Mouse (Mus musculus): Measurements from ENCODE around the gene Pxylp1. TPM values are rescaled to one million over a fixed set of nuclear protein-coding genes. Genes with fewer than 3 reads are reported as not detected.

Pxylp1 gene
- total and polyA plus RNA-seq, 2 experiments = 5.5 to 7.2 TPM

GRCm38 (mm10) chr9:96923577-96924316, 31.3 kb upstream of the Pxylp1 start:
- Histone ChIP-seq H3K9ac (ENCODE audit: low read depth, low read length) (no peak overlapping the region), H3K4me3 (ENCODE audit: insufficient read depth, low read depth, low read length) (no peak overlapping the region), H3K4me1 (ENCODE audit: control insufficient read depth, insufficient read depth, low read length) (no peaks in the 10 kb centered on the region), H3K36me3 (ENCODE audit: control insufficient read depth, insufficient read depth, low read length) (no peaks in the 10 kb centered on the region), H3K79me2 (ENCODE audit: control insufficient read depth, insufficient read depth, low read length) (no peaks in the 10 kb centered on the region), H3K27ac (replicated peaks; ENCODE audit: insufficient read depth, low read depth, low read length) (no peak overlapping the region), H3K27me3 (ENCODE audit: control insufficient read depth, insufficient read depth, low read length) (peaks cover 3% of the 10 kb centered on the region; the same call in 1 of the 2 replicates)
- WGBS = 90% methylated on average over 17 of the region's 17 CpGs
- no peak for TF ChIP-seq POLR2A (IDR thresholded peaks at IDR 0.05; ENCODE audit: extremely low read depth, insufficient read depth, low read length)
- TF ChIP-seq CTCF (IDR thresholded peaks at IDR 0.05; ENCODE audit: low read depth, low read length) = no peak
- no peak for DNase-seq (ENCODE audit: extremely low read depth, low read depth, low spot score)

DNA sequence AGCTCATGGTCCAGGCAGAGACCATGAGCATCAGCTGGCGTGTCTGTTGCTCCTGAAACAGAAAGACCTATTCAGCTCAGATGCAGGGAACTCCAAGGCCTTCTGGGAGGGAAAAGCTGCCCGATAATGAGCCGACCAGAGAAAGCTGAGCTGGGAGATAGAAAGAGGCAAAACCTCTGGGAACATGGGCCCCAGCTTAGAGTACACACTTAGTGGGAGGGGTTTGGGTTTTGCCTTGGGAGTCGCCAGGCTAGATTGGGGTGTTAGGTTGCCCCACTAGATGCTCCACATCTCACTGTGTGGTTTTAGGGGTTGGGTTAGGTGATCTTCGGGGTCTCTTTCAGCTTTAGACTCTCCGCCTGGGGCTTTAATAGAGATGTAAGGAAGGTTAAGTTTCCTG, 30.6 kb upstream of the Pxylp1 start:
- TF ChIP-seq POLR2A (IDR thresholded peaks at IDR 0.05; ENCODE audit: extremely low read depth, insufficient read depth, low read length) (no peak), CTCF (IDR thresholded peaks at IDR 0.05; ENCODE audit: low read depth, low read length) (no peak)
- H3K36me3 ChIP-seq (ENCODE audit: control insufficient read depth, insufficient read depth, low read length) = no peaks in the 10 kb centered on the region
- no peaks in the 10 kb centered on the region for H3K4me1 ChIP-seq (ENCODE audit: control insufficient read depth, insufficient read depth, low read length)
- no peaks in the 10 kb centered on the region for H3K79me2 ChIP-seq (ENCODE audit: control insufficient read depth, insufficient read depth, low read length)
- WGBS = 88% methylated on average over 6 of the region's 6 CpGs
- DNase-seq (ENCODE audit: extremely low read depth, low read depth, low spot score) = no peak
- H3K27ac ChIP-seq (replicated peaks; ENCODE audit: insufficient read depth, low read depth, low read length) = no peak overlapping the region
- no peak overlapping the region for H3K4me3 ChIP-seq (ENCODE audit: insufficient read depth, low read depth, low read length)
- peaks cover 3% of the 10 kb centered on the region; the same call in 1 of the 2 replicates for H3K27me3 ChIP-seq (ENCODE audit: control insufficient read depth, insufficient read depth, low read length)
- no peak overlapping the region for H3K9ac ChIP-seq (ENCODE audit: low read depth, low read length)

GRCm38 (mm10) chr9:96916620-96917538, 24.4 kb upstream of the Pxylp1 start:
- Histone ChIP-seq H3K9ac (ENCODE audit: low read depth, low read length) (no peak overlapping the region), H3K4me3 (ENCODE audit: insufficient read depth, low read depth, low read length) (no peak overlapping the region), H3K4me1 (ENCODE audit: control insufficient read depth, insufficient read depth, low read length) (no peaks in the 10 kb centered on the region), H3K79me2 (ENCODE audit: control insufficient read depth, insufficient read depth, low read length) (no peaks in the 10 kb centered on the region), H3K36me3 (ENCODE audit: control insufficient read depth, insufficient read depth, low read length) (no peaks in the 10 kb centered on the region), H3K27ac (replicated peaks; ENCODE audit: insufficient read depth, low read depth, low read length) (no peak overlapping the region), H3K27me3 (ENCODE audit: control insufficient read depth, insufficient read depth, low read length) (no peaks in the 10 kb centered on the region)
- peak; percentile 77 for DNase-seq (ENCODE audit: extremely low read depth, low read depth, low spot score)
- peak; percentile 99 for TF ChIP-seq CTCF (IDR thresholded peaks at IDR 0.05; ENCODE audit: low read depth, low read length)
- no peak for TF ChIP-seq POLR2A (IDR thresholded peaks at IDR 0.05; ENCODE audit: extremely low read depth, insufficient read depth, low read length)
- WGBS = 38% methylated on average over 27 of the region's 27 CpGs

DNA sequence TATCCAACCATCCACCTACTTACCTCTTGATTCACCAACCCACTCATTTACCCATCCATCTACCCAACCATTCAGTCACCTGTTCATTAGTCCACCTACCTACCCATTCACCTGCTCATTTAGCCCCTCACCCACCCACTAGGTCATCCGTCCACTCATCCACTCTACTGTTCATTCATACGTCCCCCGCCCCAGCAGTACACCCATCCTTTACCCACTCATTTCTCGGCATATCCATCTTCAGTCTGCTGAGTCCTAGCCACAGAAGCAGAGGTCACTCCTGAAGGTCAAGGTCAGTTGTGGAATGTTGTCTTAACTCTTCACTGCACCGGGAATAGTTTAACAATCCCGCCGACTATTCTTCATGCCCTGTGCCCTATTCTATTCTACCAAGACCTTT, 23.6 kb upstream of the Pxylp1 start:
- Histone ChIP-seq H3K27me3 (ENCODE audit: control insufficient read depth, insufficient read depth, low read length) (no peaks in the 10 kb centered on the region), H3K4me3 (ENCODE audit: insufficient read depth, low read depth, low read length) (no peak overlapping the region), H3K27ac (replicated peaks; ENCODE audit: insufficient read depth, low read depth, low read length) (no peak overlapping the region), H3K4me1 (ENCODE audit: control insufficient read depth, insufficient read depth, low read length) (no peaks in the 10 kb centered on the region), H3K9ac (ENCODE audit: low read depth, low read length) (no peak overlapping the region), H3K79me2 (ENCODE audit: control insufficient read depth, insufficient read depth, low read length) (no peaks in the 10 kb centered on the region), H3K36me3 (ENCODE audit: control insufficient read depth, insufficient read depth, low read length) (no peaks in the 10 kb centered on the region)
- TF ChIP-seq CTCF (IDR thresholded peaks at IDR 0.05; ENCODE audit: low read depth, low read length) = no peak
- 34% methylated on average over 7 of the region's 7 CpGs for WGBS
- no peak for DNase-seq (ENCODE audit: extremely low read depth, low read depth, low spot score)

- 68% methylated on average over 6 of the region's 6 CpGs for WGBS
- no peak overlapping the region for H3K27ac ChIP-seq (replicated peaks; ENCODE audit: insufficient read depth, low read depth, low read length)
- TF ChIP-seq POLR2A (IDR thresholded peaks at IDR 0.05; ENCODE audit: extremely low read depth, insufficient read depth, low read length) (no peak), CTCF (IDR thresholded peaks at IDR 0.05; ENCODE audit: low read depth, low read length) (no peak)
- no peaks in the 10 kb centered on the region for H3K36me3 ChIP-seq (ENCODE audit: control insufficient read depth, insufficient read depth, low read length)
- no peaks in the 10 kb centered on the region for H3K27me3 ChIP-seq (ENCODE audit: control insufficient read depth, insufficient read depth, low read length)
- DNase-seq (ENCODE audit: extremely low read depth, low read depth, low spot score) = no peak
- no peaks in the 10 kb centered on the region for H3K4me1 ChIP-seq (ENCODE audit: control insufficient read depth, insufficient read depth, low read length)
- no peak overlapping the region for H3K9ac ChIP-seq (ENCODE audit: low read depth, low read length)
- no peak overlapping the region for H3K4me3 ChIP-seq (ENCODE audit: insufficient read depth, low read depth, low read length)
- H3K79me2 ChIP-seq (ENCODE audit: control insufficient read depth, insufficient read depth, low read length) = no peaks in the 10 kb centered on the region
Measured at GRCm38 (mm10) chr9:96914851-96915250, 22.4 kb upstream of the Pxylp1 start.
